Mouse (Mus musculus) fat pad, adult 2 months (tissue): ENCODE measurements around the gene Ube2g2.
A peak's percentile ranks its signal among the peaks of the same experiment; 100 is the strongest.

ENCODE experiments used
- DNase-seq: peaks from one replicate; pipeline ENCODE4 v3.0.0-alpha.2; 2011; ENCODE audit warnings: low read depth, low spot score; ENCODE audit errors: extremely low read depth

The Ube2g2 gene

GRCm38 (mm10) chr10:77605908-77606826 lies 15.9 kb upstream of the Ube2g2 start, which contains the start of the genes Sumo3 and Gm49325:
Gene Sumo3, plus strand, starts transcription at chr10:77606097.
Gene Gm49325, plus strand, starts transcription at chr10:77606197.
- no peak for DNase-seq

GRCm38 (mm10) chr10:77606855-77607254 lies 15.2 kb upstream of the Ube2g2 start:
- no peak for DNase-seq

- DNase-seq: no peak
Measured at GRCm38 (mm10) chr10:77607441-77607840, 14.6 kb upstream of the Ube2g2 start.

- no peak for DNase-seq
Measured at GRCm38 (mm10) chr10:77608589-77608988, 13.5 kb upstream of the Ube2g2 start.

GRCm38 (mm10) chr10:77610221-77610961 lies 11.7 kb upstream of the Ube2g2 start:
- no peak for DNase-seq

- no peak for DNase-seq
Measured at GRCm38 (mm10) chr10:77613409-77613808, 8.7 kb upstream of the Ube2g2 start.

GRCm38 (mm10) chr10:77615647-77616046 lies 6.4 kb upstream of the Ube2g2 start:
- DNase-seq: no peak

- no peak for DNase-seq
Measured at GRCm38 (mm10) chr10:77616166-77616565, 5.9 kb upstream of the Ube2g2 start.

- no peak for DNase-seq
Measured at GRCm38 (mm10) chr10:77616926-77617325, 5.1 kb upstream of the Ube2g2 start.

GRCm38 (mm10) chr10:77621546-77621945 lies 529 bp upstream of the Ube2g2 start:
- DNase-seq: no peak

- no peak for DNase-seq
Measured at GRCm38 (mm10) chr10:77623069-77623492, 1.0 kb downstream of the Ube2g2 start.

- peak; percentile 68 for DNase-seq
Measured at GRCm38 (mm10) chr10:77623639-77624400, 1.7 kb downstream of the Ube2g2 start.

- DNase-seq: no peak
Measured at GRCm38 (mm10) chr10:77624570-77624995, 2.5 kb downstream of the Ube2g2 start.

GRCm38 (mm10) chr10:77626036-77626435 lies 4.0 kb downstream of the Ube2g2 start:
- no peak for DNase-seq

- DNase-seq: no peak
Measured at GRCm38 (mm10) chr10:77626591-77626990, 4.5 kb downstream of the Ube2g2 start.

GRCm38 (mm10) chr10:77627497-77627896 lies 5.4 kb downstream of the Ube2g2 start:
- DNase-seq: no peak

GRCm38 (mm10) chr10:77629163-77629562 lies 7.1 kb downstream of the Ube2g2 start:
- no peak for DNase-seq

GRCm38 (mm10) chr10:77629970-77630369 lies 7.9 kb downstream of the Ube2g2 start:
- DNase-seq: no peak

- no peak for DNase-seq
Measured at GRCm38 (mm10) chr10:77634016-77634415, 11.9 kb downstream of the Ube2g2 start.

GRCm38 (mm10) chr10:77634452-77635231 lies 12.6 kb downstream of the Ube2g2 start:
- DNase-seq: no peak
